8 mouse cellular contexts compared by ENCODE assay signal in the genomic region with DNA sequence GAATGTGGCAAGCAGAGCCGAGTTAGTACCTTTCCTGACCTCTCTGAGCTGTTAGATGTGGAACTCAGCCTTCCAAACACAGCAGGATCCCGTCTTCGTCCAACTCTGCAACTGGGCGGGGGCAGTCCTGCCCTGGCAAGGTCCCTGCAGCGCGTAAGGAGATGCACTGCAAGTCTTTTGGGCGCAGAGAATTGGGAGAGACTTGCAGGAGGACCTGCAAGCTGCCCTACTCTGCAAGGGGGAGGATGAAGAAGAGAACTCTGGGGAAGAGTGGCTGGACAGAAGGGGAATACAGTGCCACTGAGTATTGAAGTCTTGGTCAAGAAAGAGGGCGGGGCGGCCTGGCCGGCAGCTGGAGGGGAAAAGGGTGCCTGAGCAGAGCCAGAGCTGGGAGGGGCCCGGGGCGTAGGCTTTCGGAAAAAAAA. TPM values are rescaled to one million over a fixed set of nuclear protein-coding genes. Genes with fewer than 3 reads are reported as not detected.
DNase-seq lines count a peak whose midpoint lies in the region; ATAC-seq and TF ChIP-seq lines count a peak whose summit lies in the region.

No protein-coding gene starts in this region.

- no peak for TF ChIP-seq EP300 in CH12.LX (IDR thresholded peaks at IDR 0.05; ENCODE audit: low read length)

- no peak for TF ChIP-seq RAD21 in CH12.LX (IDR thresholded peaks at IDR 0.05; ENCODE audit: low read depth, low read length)

- no peaks in the 10 kb centered on the region for H3K36me3 ChIP-seq in CH12.LX (replicated peaks in 1 of 2; ENCODE audit: control insufficient read depth in 1 of 2, insufficient read depth in 1 of 2, low read length in 1 of 2)
- H3K36me3 ChIP-seq in forebrain, embryonic 10.5 days (replicated peaks) = no peaks in the 10 kb centered on the region
- H3K36me3 ChIP-seq in limb, embryonic 12.5 days = no peaks in the 10 kb centered on the region
- H3K36me3 ChIP-seq in midbrain, embryonic 11.5 days (ENCODE audit: control insufficient read depth, insufficient read depth, low read length) = no peaks in the 10 kb centered on the region

- intact Hi-C loops in heart, postnatal 10 days (cut with DNase I) = no loop called here

- no peak for TF ChIP-seq CTCF in CH12.LX (conservative IDR thresholded peaks at IDR 0.05 in 1 of 2, IDR thresholded peaks at IDR 0.05 in 1 of 2; ENCODE audit: low read depth in 2 of 2, low read length in 2 of 2)

- peaks cover 4% of the 10 kb centered on the region for H3K27me3 ChIP-seq in CH12.LX (replicated peaks)
- no peaks in the 10 kb centered on the region for H3K27me3 ChIP-seq in forebrain, embryonic 10.5 days (ENCODE audit: poor library complexity, severe bottlenecking)
- no peaks in the 10 kb centered on the region for H3K27me3 ChIP-seq in limb, embryonic 12.5 days
- no peaks in the 10 kb centered on the region for H3K27me3 ChIP-seq in midbrain, embryonic 11.5 days (ENCODE audit: control insufficient read depth, insufficient read depth, low read length)

- H3K9ac ChIP-seq in CH12.LX (ENCODE audit: insufficient read depth, low read depth) = peak overlapping the region; percentile 68
- H3K9ac ChIP-seq in limb, embryonic 12.5 days (replicated peaks) = peak overlapping the region; percentile 55
- peak overlapping the region; percentile 50 for H3K9ac ChIP-seq in midbrain, embryonic 11.5 days (ENCODE audit: low read length)

- DNase-seq in CH12.LX (ENCODE audit: extremely low read depth) = no peak
- DNase-seq in adrenal gland, adult 18-20 months (ENCODE audit: low spot score in 2 of 2) = peak; percentile 50 to 53
- no peak for DNase-seq in forebrain, embryonic 10.5 days (ENCODE audit: extremely low spot score, low spot score)
- DNase-seq in heart, postnatal 10 days = peak; percentile 73 to 79
- DNase-seq in midbrain, embryonic 11.5 days (ENCODE audit: low spot score, missing footprints) = peak; percentile 93
- peak; percentile 36 for DNase-seq in urinary bladder, adult 2 months (ENCODE audit: low spot score)
- no peak for DNase-seq in right cerebral cortex, adult 2 months (ENCODE audit: low spot score in 2 of 2)

- 0 out of 2 replicates have a peak, but pooled peaks cover 3% of the 10 kb centered on the region for H3K79me2 ChIP-seq in CH12.LX (replicated peaks; ENCODE audit: control insufficient read depth, extremely low read depth, insufficient read depth, poor library complexity, severe bottlenecking)

- H3K4me1 ChIP-seq in CH12.LX (ENCODE audit: control insufficient read depth in 1 of 2, insufficient read depth in 2 of 2) = peaks cover 13 to 45% of the 10 kb centered on the region in 2 experiments
- peaks cover 19% of the 10 kb centered on the region for H3K4me1 ChIP-seq in forebrain, embryonic 10.5 days
- peaks cover 18% of the 10 kb centered on the region for H3K4me1 ChIP-seq in limb, embryonic 12.5 days (replicated peaks)
- peaks cover 7% of the 10 kb centered on the region; the same call in 1 of the 2 replicates for H3K4me1 ChIP-seq in midbrain, embryonic 11.5 days (ENCODE audit: control insufficient read depth, insufficient read depth, low read length)

- in situ Hi-C loops in CH12.LX (cut with MboI; ENCODE audit: low pct_ligation_motif_present, low pct_unique_long_range_greater_than_20kb, low sequenced_read_pairs) = no loop called here

- dilution Hi-C loops in CH12.LX (cut with MboI; ENCODE audit: extremely low pct_ligation_motif_present, extremely low pct_unique_long_range_greater_than_20kb, low sequenced_read_pairs) = no loop called here

- peak overlapping the region; percentile 57 to 77 (median 67) for H3K4me3 ChIP-seq in CH12.LX (replicated peaks in 1 of 3; ENCODE audit: low read depth in 2 of 3, low read length in 2 of 3, poor library complexity in 1 of 3)
- peak overlapping the region; percentile 51 for H3K4me3 ChIP-seq in forebrain, embryonic 10.5 days
- H3K4me3 ChIP-seq in limb, embryonic 12.5 days (replicated peaks) = peak overlapping the region; percentile 45
- peak overlapping the region; percentile 32 for H3K4me3 ChIP-seq in midbrain, embryonic 11.5 days (ENCODE audit: low read depth, low read length)

- peak overlapping the region; percentile 82 for H3K27ac ChIP-seq in CH12.LX (ENCODE audit: insufficient read depth, low read depth)
- peak overlapping the region; percentile 74 for H3K27ac ChIP-seq in forebrain, embryonic 10.5 days
- no peak overlapping the region for H3K27ac ChIP-seq in limb, embryonic 12.5 days
- no peak overlapping the region for H3K27ac ChIP-seq in midbrain, embryonic 11.5 days (ENCODE audit: low read depth, low read length)

- no peaks in the 10 kb centered on the region for H3K9me3 ChIP-seq in CH12.LX (replicated peaks; ENCODE audit: low read length)
- H3K9me3 ChIP-seq in forebrain, embryonic 10.5 days = no peaks in the 10 kb centered on the region
- H3K9me3 ChIP-seq in limb, embryonic 12.5 days = no peaks in the 10 kb centered on the region
- no peaks in the 10 kb centered on the region for H3K9me3 ChIP-seq in midbrain, embryonic 11.5 days (ENCODE audit: control insufficient read depth, low read length)

- ATAC-seq in limb, embryonic 12.5 days (ENCODE audit: insufficient number of reproducible peaks, insufficient read depth, low FRiP score, low TSS enrichment, low read depth) = peak; percentile 38; the same call in 1 of the 2 replicates
- ATAC-seq in midbrain, embryonic 11.5 days (ENCODE audit: low FRiP score) = peak; percentile 74

- peak overlapping the region; percentile 52 for H3K4me2 ChIP-seq in CH12.LX (ENCODE audit: insufficient read depth, low read depth, poor library complexity, severe bottlenecking)
- H3K4me2 ChIP-seq in limb, embryonic 12.5 days = peak overlapping the region; percentile 86
- peak overlapping the region; percentile 60 for H3K4me2 ChIP-seq in midbrain, embryonic 11.5 days

- 1% methylated on average over 13 of the region's 13 CpGs for WGBS in forebrain, embryonic 10.5 days
- WGBS in limb, embryonic 12.5 days = 2% methylated on average over 13 of the region's 13 CpGs
- under 1% methylated on average over 13 of the region's 13 CpGs for WGBS in midbrain, embryonic 11.5 days

- no peak for TF ChIP-seq POLR2A in CH12.LX (IDR thresholded peaks at IDR 0.05; ENCODE audit: low read depth, low read length)

TF ChIP-seq in CH12.LX, 34 proteins besides CTCF, POLR2A, EP300 and RAD21:
- TF ChIP-seq JUN (IDR thresholded peaks at IDR 0.05; ENCODE audit: insufficient read depth, low read depth, low read length) (no peak), CHD1 (IDR thresholded peaks at IDR 0.05; ENCODE audit: low read depth, low read length) (no peak), ZC3H11A (IDR thresholded peaks at IDR 0.05; ENCODE audit: low read depth, low read length) (no peak), UBTF (IDR thresholded peaks at IDR 0.05; ENCODE audit: low read depth, low read length) (no peak), NELFE (IDR thresholded peaks at IDR 0.05; ENCODE audit: low read depth, low read length) (no peak), ELF1 (IDR thresholded peaks at IDR 0.05; ENCODE audit: low read depth, low read length) (no peak), SMC3 (IDR thresholded peaks at IDR 0.05; ENCODE audit: low read depth, low read length) (no peak), JUND (conservative IDR thresholded peaks at IDR 0.05; ENCODE audit: low read depth, low read length) (no peak), PAX5 (IDR thresholded peaks at IDR 0.05; ENCODE audit: low read length) (no peak), NRF1 (IDR thresholded peaks at IDR 0.05; ENCODE audit: low read depth, low read length) (no peak), MEF2A (IDR thresholded peaks at IDR 0.05; ENCODE audit: borderline replicate concordance, low read depth, low read length) (no peak)

RNA-seq across cellular contexts. Expression of a gene that starts 0.7 kb away (rescaled TPM):
- 5.4 and 8.9 TPM in 2 replicates for total RNA-seq in CH12.LX (2012; rRNA removed)
- 3.0 and 4.0 TPM in 2 replicates for total RNA-seq in CH12.LX (2014; rRNA removed)
- 2.2 and 3.2 TPM in 2 replicates for polyA plus RNA-seq in CH12.LX (2012; ENCODE audit: insufficient read length, low read depth)
- total RNA-seq in adrenal gland, adult 18-20 months (2021) = 1 to 10 TPM; 2.8 to 8.5 TPM
- polyA plus RNA-seq in forebrain, embryonic 10.5 days (2016; fragmentation: Nextera tagmentation; extraction: Ambion mirVana) = 0.92 and 2.2 TPM in 2 replicates
- 10 to 100 TPM; 10.3 to 14.4 TPM for total RNA-seq in heart, postnatal 10 days (2021)
- 1.9 and 3.1 TPM in 2 replicates for polyA plus RNA-seq in limb, embryonic 12.5 days (2016; fragmentation: Nextera tagmentation; extraction: Ambion mirVana)
- 2.2 and 2.5 TPM in 2 replicates for polyA plus RNA-seq in midbrain, embryonic 11.5 days (2014; fragmentation: Nextera tagmentation; extraction: Ambion mirVana)
- 14.2 and 17.1 TPM in 2 replicates for polyA plus RNA-seq in urinary bladder, adult 2 months (2012; rRNA removed)

Comparison
In these comparisons a context has a peak if more than half of its experiments do, and no peak if none do; other contexts are left out.
1. DNase-seq: peak in adrenal gland, adult 18-20 months (2 of 2), heart, postnatal 10 days (2 of 2), midbrain, embryonic 11.5 days (single experiment) and urinary bladder, adult 2 months (single experiment); none in CH12.LX (single experiment), forebrain, embryonic 10.5 days (single experiment) and right cerebral cortex, adult 2 months (0 of 2).
2. H3K27ac ChIP-seq: peak in CH12.LX (single experiment) and forebrain, embryonic 10.5 days (single experiment); none in limb, embryonic 12.5 days (single experiment) and midbrain, embryonic 11.5 days (single experiment).
3. Peak in every context shown above with its lines, with median percentiles within 50 percentile points of each other: H3K4me2 ChIP-seq, H3K4me3 ChIP-seq and H3K9ac ChIP-seq.